In the genomic region with DNA sequence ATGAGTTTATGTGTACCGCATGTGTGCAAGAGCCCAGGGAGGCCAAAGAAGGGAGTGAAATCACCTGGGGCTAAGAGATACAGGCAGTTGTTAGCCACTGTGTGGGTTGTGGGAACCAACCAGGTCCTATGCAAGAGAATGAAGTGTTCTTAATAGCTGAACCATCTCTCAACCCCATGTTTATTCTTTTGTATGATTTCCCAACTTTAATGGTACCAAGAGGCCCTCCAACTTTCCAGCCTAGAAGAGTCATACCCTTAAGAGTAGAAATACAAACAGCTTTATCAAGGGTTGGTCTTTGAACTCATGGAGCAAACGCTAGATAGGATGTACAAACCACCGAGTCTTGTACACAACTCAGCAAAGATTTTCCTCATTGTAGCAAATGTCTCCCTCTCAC, we compare ENCODE assay signal across 21 mouse cellular contexts. TPM values are rescaled to one million over a fixed set of nuclear protein-coding genes. Genes with fewer than 3 reads are reported as not detected.
DNase-seq lines count a peak whose midpoint lies in the region; ATAC-seq and TF ChIP-seq lines count a peak whose summit lies in the region.
"Had no signal": no experiment of that assay in that cellular context is flagged by ENCODE, and none has a peak within 500 bp of the region (broad histone marks: within the 10 kb centered on the region; RNA-seq: fewer than 3 reads in every experiment).

No protein-coding gene starts in this region.

- peak; percentile 11 for DNase-seq in yolk sac, embryonic 10.5 days (ENCODE audit: low spot score)
- DNase-seq in forebrain, postnatal 0 days = no peak
- DNase-seq: adrenal gland, adult 2 months; adrenal gland, postnatal 10 days; adrenal gland, postnatal 36 days; cerebellum, adult 11-12 months; cerebellum, adult 2 months; cerebellum, adult 9-10 months; cerebellum, postnatal 10 days; cerebellum, postnatal 25 days had no signal

- no peak for TF ChIP-seq CTCF in forebrain, postnatal 0 days (IDR thresholded peaks at IDR 0.05; ENCODE audit: low read depth)

- no peak overlapping the region for H3K4me3 ChIP-seq in intestine, embryonic 15.5 days (replicated peaks)
- H3K4me3 ChIP-seq in intestine, embryonic 16.5 days (ENCODE audit: low read length) = no peak overlapping the region
- no peak overlapping the region for H3K4me3 ChIP-seq in forebrain, postnatal 0 days (ENCODE audit: low read depth, low read length)
- H3K4me3 ChIP-seq: embryonic facial prominence, embryonic 10.5 days; embryonic facial prominence, embryonic 12.5 days; erythroblast, embryonic 14.5 days; forebrain, embryonic 10.5 days; forebrain, embryonic 12.5 days had no signal

- WGBS in intestine, embryonic 15.5 days = 61% methylated on average over 3 of the region's 3 CpGs
- WGBS in intestine, embryonic 16.5 days = 77% methylated on average over 3 of the region's 3 CpGs
- 98% methylated on average over 3 of the region's 3 CpGs for WGBS in forebrain, postnatal 0 days

- H3K36me3 ChIP-seq in intestine, embryonic 15.5 days = no peaks in the 10 kb centered on the region
- no peaks in the 10 kb centered on the region for H3K36me3 ChIP-seq in intestine, embryonic 16.5 days (ENCODE audit: control insufficient read depth, insufficient read depth, low read length)
- no peaks in the 10 kb centered on the region for H3K36me3 ChIP-seq in forebrain, postnatal 0 days (ENCODE audit: insufficient read depth)
- H3K36me3 ChIP-seq: embryonic facial prominence, embryonic 10.5 days; embryonic facial prominence, embryonic 12.5 days; forebrain, embryonic 10.5 days; forebrain, embryonic 12.5 days had no signal

- no peak overlapping the region for H3K27ac ChIP-seq in intestine, embryonic 15.5 days
- no peak overlapping the region for H3K27ac ChIP-seq in intestine, embryonic 16.5 days (ENCODE audit: low read length)
- no peak overlapping the region for H3K27ac ChIP-seq in forebrain, postnatal 0 days (ENCODE audit: low read depth, low read length)
- H3K27ac ChIP-seq: embryonic facial prominence, embryonic 10.5 days; embryonic facial prominence, embryonic 12.5 days; forebrain, embryonic 10.5 days; forebrain, embryonic 12.5 days had no signal

- no peak overlapping the region for H3K9ac ChIP-seq in intestine, embryonic 15.5 days
- no peak overlapping the region for H3K9ac ChIP-seq in intestine, embryonic 16.5 days (ENCODE audit: low read depth, low read length)
- no peak overlapping the region for H3K9ac ChIP-seq in forebrain, postnatal 0 days
- H3K9ac ChIP-seq: embryonic facial prominence, embryonic 12.5 days; forebrain, embryonic 12.5 days had no signal

- 0 out of 2 replicates have a peak, but pooled peaks cover 3% of the 10 kb centered on the region for H3K4me1 ChIP-seq in intestine, embryonic 15.5 days (replicated peaks)
- peaks cover 6% of the 10 kb centered on the region; the same call in 1 of the 2 replicates for H3K4me1 ChIP-seq in intestine, embryonic 16.5 days (ENCODE audit: control insufficient read depth, insufficient read depth, low read length)
- H3K4me1 ChIP-seq in forebrain, postnatal 0 days (ENCODE audit: insufficient read depth) = no peaks in the 10 kb centered on the region
- H3K4me1 ChIP-seq: embryonic facial prominence, embryonic 10.5 days; embryonic facial prominence, embryonic 12.5 days; forebrain, embryonic 10.5 days; forebrain, embryonic 12.5 days had no signal

- no peaks in the 10 kb centered on the region for H3K27me3 ChIP-seq in intestine, embryonic 15.5 days (replicated peaks)
- H3K27me3 ChIP-seq in intestine, embryonic 16.5 days (replicated peaks; ENCODE audit: control insufficient read depth, insufficient read depth, low read length) = no peaks in the 10 kb centered on the region
- no peaks in the 10 kb centered on the region for H3K27me3 ChIP-seq in forebrain, postnatal 0 days (ENCODE audit: insufficient read depth, low read length)
- H3K27me3 ChIP-seq: embryonic facial prominence, embryonic 12.5 days; forebrain, embryonic 12.5 days had no signal

- ATAC-seq in intestine, embryonic 15.5 days = peak; percentile 55
- ATAC-seq in intestine, embryonic 16.5 days = peak; percentile 55; the same call in 1 of the 2 replicates
- no peak for ATAC-seq in erythroblast, adult 5-6 weeks (replicated peaks; ENCODE audit: low FRiP score, poor library complexity, severe bottlenecking)
- no peak for ATAC-seq in forebrain, postnatal 0 days
- ATAC-seq: forebrain, embryonic 14.5 days; forebrain, embryonic 16.5 days had no signal

- no peaks in the 10 kb centered on the region for H3K9me3 ChIP-seq in intestine, embryonic 15.5 days
- H3K9me3 ChIP-seq in intestine, embryonic 16.5 days (ENCODE audit: control insufficient read depth, low read length) = no peaks in the 10 kb centered on the region
- H3K9me3 ChIP-seq in forebrain, postnatal 0 days (ENCODE audit: low read length) = no peaks in the 10 kb centered on the region
- H3K9me3 ChIP-seq: embryonic facial prominence, embryonic 10.5 days; embryonic facial prominence, embryonic 12.5 days; forebrain, embryonic 10.5 days; forebrain, embryonic 12.5 days had no signal

- H3K4me2 ChIP-seq in intestine, embryonic 15.5 days (replicated peaks) = no peak overlapping the region
- H3K4me2 ChIP-seq in intestine, embryonic 16.5 days (ENCODE audit: low read depth, low read length) = no peak overlapping the region
- no peak overlapping the region for H3K4me2 ChIP-seq in forebrain, postnatal 0 days (ENCODE audit: low read depth)
- H3K4me2 ChIP-seq: embryonic facial prominence, embryonic 12.5 days; forebrain, embryonic 12.5 days had no signal

RNA-seq across cellular contexts. Expression of gene Dab2, which starts 12.8 kb away (rescaled TPM):
- 43.6 and 51.2 TPM in 2 replicates for polyA plus RNA-seq in intestine, embryonic 15.5 days (2015; fragmentation: Nextera tagmentation; extraction: Ambion mirVana)
- polyA plus RNA-seq in intestine, embryonic 16.5 days (2015; fragmentation: Nextera tagmentation; extraction: Ambion mirVana) = 55.5 and 73.7 TPM in 2 replicates
- not detected in 2 replicates for total RNA-seq in erythroblast, adult 5-6 weeks (2015; ENCODE audit: low replicate concordance)
- 1.4 TPM in 1 of 2 replicates, not detected in the other for total RNA-seq in erythroblast, adult 5-6 weeks (2017; ENCODE audit: low replicate concordance)
- 7.6 and 18.2 TPM in 2 replicates for total RNA-seq in forebrain, postnatal 0 days (2014; rRNA removed)
- 14.3 and 14.5 TPM in 2 replicates for polyA plus RNA-seq in forebrain, postnatal 0 days (2015; fragmentation: Nextera tagmentation; extraction: Ambion mirVana)
- total RNA-seq: MEL had no signal
- polyA plus RNA-seq: erythroblast, embryonic 14.5 days had no signal

Comparison
In these comparisons a context has a peak if more than half of its experiments do, and no peak if none do; other contexts are left out.
1. ATAC-seq: peak in intestine, embryonic 15.5 days (single experiment) and intestine, embryonic 16.5 days (single experiment); none in erythroblast, adult 5-6 weeks (single experiment) and forebrain, postnatal 0 days (single experiment).